Mouse (Mus musculus) layer of hippocampus, adult 2 months (tissue): ENCODE data around the gene Hapln2. TPM values are rescaled to one million over a fixed set of nuclear protein-coding genes. Genes with fewer than 3 reads are reported as not detected.
A peak's percentile ranks its signal among the peaks of the same experiment; 100 is the strongest.

ENCODE experiments used
- DNase-seq, 2 experiments: peaks; one replicate each; pipeline ENCODE4 v3.0.0; 2022; ENCODE audit warnings: low spot score in 2 of 2
- H3K27ac ChIP-seq: fragments of 200-600 bp; 2 replicates; pipeline ENCODE4 v1.8.1; 2022
- H3K4me3 ChIP-seq: fragments of 200-600 bp; 2 replicates; pipeline ENCODE4 v1.8.1; 2022; ENCODE audit warnings: mild to moderate bottlenecking
- CTCF ChIP-seq: fragments of 200-600 bp; conservative IDR thresholded peaks from 2 replicates; pipeline ENCODE4 v1.8.1; 2022; ENCODE audit warnings: antibody characterized with exemption, mild to moderate bottlenecking, moderate library complexity
- total RNA-seq, 2 experiments: library from RNA; stranded (reverse); gene quantifications; 2 replicates each; pipeline ENCODE4 v1.2.3; 2021

Hapln2 gene
- total RNA-seq, 2 experiments from 2014 or later: 16.2 to 16.5 TPM

- Histone ChIP-seq H3K27ac (no peak overlapping the region), H3K4me3 (no peak overlapping the region)
- no peak for TF ChIP-seq CTCF
- no peak for DNase-seq
Measured at GRCm38 (mm10) chr3:88033506-88033905, 6.1 kb upstream of the Hapln2 start.

DNA sequence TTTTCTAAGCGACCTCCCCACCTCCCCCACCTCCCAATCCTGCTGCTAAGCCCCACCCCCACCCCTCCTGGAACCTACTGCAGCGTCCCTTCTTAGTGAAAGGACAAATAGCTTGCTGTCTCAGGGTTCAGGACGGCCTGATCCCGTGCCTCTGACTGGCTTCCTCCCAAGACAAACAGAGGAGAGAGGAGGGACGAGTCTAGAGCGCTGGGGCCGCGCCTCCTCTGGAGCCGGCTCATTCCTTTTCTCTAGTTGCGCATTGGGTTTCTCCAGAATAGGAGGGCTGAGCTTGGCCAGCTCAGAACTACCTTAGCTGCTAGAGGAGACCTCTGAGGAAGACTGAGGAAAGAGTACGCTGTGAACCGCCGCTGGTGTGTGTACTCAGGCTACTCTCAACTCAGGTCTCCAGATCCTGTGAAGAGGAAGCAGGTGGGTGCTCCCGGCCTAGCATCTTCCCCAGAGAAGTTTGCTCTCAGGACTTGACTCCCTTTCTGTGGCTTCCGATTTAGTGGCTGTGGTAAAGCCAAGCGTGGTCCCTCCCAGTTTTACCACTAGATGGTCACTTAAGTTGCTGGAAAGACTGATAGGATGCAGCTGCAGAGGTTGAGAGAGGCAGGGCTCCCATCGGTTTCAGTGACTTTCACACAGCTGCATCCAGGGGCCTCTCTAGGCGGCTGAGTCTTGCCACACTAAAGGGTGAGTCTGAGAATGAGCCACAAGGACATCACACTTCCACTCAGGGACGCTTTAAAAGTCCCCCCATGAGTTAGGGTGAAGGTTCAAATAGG, 3.4 kb upstream of the Hapln2 start:
- Histone ChIP-seq H3K27ac (peak overlapping the region; percentile 77), H3K4me3 (peak overlapping the region; percentile 41)
- peak; percentile 36 to 48 for DNase-seq
- no peak for TF ChIP-seq CTCF

DNA sequence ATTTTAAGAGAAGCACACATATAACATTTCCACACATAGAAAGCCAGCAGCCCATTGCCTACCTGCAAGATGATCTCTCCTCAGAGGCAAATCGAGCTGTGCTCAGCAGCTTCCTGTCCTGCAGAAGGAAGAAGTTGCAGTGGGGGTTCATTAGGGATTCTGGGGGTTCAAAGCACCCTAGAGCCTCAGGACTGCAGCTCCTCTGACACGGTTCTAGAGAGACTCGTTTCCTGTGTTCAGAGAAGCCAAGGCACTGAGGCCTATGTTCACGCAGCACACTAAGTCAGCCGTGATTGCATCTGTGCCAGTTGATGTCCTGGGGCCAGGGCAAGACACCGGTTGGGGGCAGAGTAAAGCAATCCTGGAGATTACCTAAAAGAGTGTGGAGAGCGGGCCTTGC, 560 bp downstream of the Hapln2 start:
- Histone ChIP-seq H3K27ac (peak overlapping the region; percentile 59; the same call in 1 of the 2 replicates), H3K4me3 (peak overlapping the region; percentile 4; the same call in 1 of the 2 replicates)
- DNase-seq: no peak
- TF ChIP-seq CTCF: no peak

GRCm38 (mm10) chr3:88023192-88024074, 4.0 kb downstream of the Hapln2 start:
- peak; percentile 51 for TF ChIP-seq CTCF
- no peak for DNase-seq
- Histone ChIP-seq H3K4me3 (peak overlapping the region; percentile 60), H3K27ac (peak overlapping the region; percentile 60; the same call in 1 of the 2 replicates)

GRCm38 (mm10) chr3:88022322-88023191, 4.8 kb downstream of the Hapln2 start:
- Histone ChIP-seq H3K27ac (peak overlapping the region; percentile 60; the same call in 1 of the 2 replicates), H3K4me3 (peak overlapping the region; percentile 60)
- TF ChIP-seq CTCF: no peak
- peak; percentile 75 to 76 for DNase-seq

GRCm38 (mm10) chr3:88010634-88011265, 16.6 kb downstream of the Hapln2 start:
- H3K4me3 ChIP-seq: no peak overlapping the region
- DNase-seq: no peak
- no peak overlapping the region for H3K27ac ChIP-seq
- peak; percentile 86 for TF ChIP-seq CTCF

- no peak for DNase-seq
- Histone ChIP-seq H3K27ac (no peak overlapping the region), H3K4me3 (no peak overlapping the region)
- peak; percentile 73 for TF ChIP-seq CTCF
Measured at GRCm38 (mm10) chr3:88005822-88006786, 21.3 kb downstream of the Hapln2 start.

- H3K27ac ChIP-seq: peak overlapping the region; percentile 76
- no peak overlapping the region for H3K4me3 ChIP-seq
- DNase-seq: no peak
- TF ChIP-seq CTCF: peak; percentile 44
Measured at GRCm38 (mm10) chr3:88002291-88002976, 24.9 kb downstream of the Hapln2 start.

DNA sequence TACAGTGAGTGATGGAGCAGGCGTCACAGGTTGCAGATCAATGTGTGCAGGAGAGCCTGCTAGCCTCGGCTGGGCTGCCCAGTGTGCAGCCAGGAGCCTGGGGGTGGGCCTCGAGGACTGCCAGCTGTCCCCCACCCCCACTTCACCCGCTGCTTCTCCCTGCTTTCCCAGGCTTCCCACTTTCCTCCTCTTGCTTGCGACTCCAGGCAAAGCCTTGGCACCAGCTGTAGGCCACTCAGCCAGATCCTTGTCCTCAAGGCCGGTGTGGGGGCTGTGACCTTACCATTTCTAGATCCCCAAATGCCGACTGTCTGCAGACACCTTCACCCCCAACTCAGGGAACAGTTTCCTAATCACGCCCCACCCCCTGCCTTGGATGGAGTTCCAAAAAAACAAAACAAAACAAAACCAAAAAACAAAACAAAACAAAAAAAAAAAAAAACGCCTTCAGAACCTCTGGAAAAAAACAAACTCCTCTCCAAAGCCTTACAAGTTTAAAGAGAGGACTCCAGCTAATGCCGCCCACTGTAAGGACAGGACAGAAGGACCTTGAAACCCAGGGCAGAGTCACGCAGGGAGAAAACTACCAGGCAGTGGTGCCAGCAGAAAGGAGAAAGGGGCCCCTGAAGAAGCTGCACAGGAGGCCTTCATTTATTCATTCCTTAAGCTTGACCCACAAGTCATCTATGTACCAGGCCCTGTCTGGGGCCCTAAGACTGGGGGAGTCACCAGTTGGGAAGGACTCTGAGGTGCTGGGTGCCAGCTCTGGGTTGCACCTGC, 26.4 kb downstream of the Hapln2 start:
- Histone ChIP-seq H3K27ac (peak overlapping the region; percentile 95), H3K4me3 (peak overlapping the region; percentile 69)
- no peak for TF ChIP-seq CTCF
- no peak for DNase-seq

DNA sequence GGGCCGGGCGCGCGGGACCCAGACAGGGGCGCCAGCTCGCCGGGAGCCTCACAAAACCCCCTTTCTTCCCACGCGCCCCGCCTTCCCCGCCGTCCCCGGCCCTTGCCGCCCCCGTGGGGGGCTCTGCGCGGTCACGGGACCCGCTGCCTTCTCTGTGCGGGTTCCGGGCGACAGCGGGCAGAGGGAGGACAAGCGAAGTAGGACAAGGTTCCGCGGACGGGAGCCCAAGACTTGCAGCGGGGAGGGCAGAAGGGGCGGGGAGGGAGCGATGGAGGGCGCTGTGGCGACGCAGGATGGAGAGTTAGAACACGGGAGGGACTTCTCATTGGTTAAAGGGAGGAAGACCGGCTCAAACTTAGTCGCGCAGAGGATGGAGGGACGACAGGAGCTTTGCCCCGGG, 27.2 kb downstream of the Hapln2 start, which contains the start of gene Bcan:
Gene Bcan, minus strand, starts transcription at position 50 of the 400 bp plus-strand sequence.
- TF ChIP-seq CTCF: peak; percentile 45
- peak; percentile 63 to 75 for DNase-seq
- peak within 1 kb of the TSS; percentile 95 for H3K27ac ChIP-seq
- peak within 1 kb of the TSS; percentile 69 for H3K4me3 ChIP-seq
